Mouse (Mus musculus): ENCODE results near the gene 1500011B03Rik. TPM values are rescaled to one million over a fixed set of nuclear protein-coding genes. Genes with fewer than 3 reads are reported as not detected.

1500011B03Rik gene
- polyA plus RNA-seq, 1 experiment, result 245 TPM

GRCm38 (mm10) chr5:114773780-114774179 lies 49.5 kb downstream of the 1500011B03Rik start:
- no peak for TF ChIP-seq POLR2A (IDR thresholded peaks at IDR 0.05; ENCODE audit: extremely low read depth, insufficient read depth, low read length)
- no peak for TF ChIP-seq CTCF (IDR thresholded peaks at IDR 0.05; ENCODE audit: extremely low read depth, insufficient read depth, low read length)
- no peaks in the 10 kb centered on the region for H3K4me1 ChIP-seq (ENCODE audit: control insufficient read depth, insufficient read depth, low read length)

GRCm38 (mm10) chr5:114773211-114773710 lies 50.0 kb downstream of the 1500011B03Rik start:
- H3K4me3 ChIP-seq (ENCODE audit: insufficient read depth, low read length), result peak overlapping the region; percentile 86
- TF ChIP-seq CTCF (IDR thresholded peaks at IDR 0.05; ENCODE audit: extremely low read depth, insufficient read depth, low read length) (no peak), POLR2A (IDR thresholded peaks at IDR 0.05; ENCODE audit: extremely low read depth, insufficient read depth, low read length) (peak; percentile 77; the same call in 1 of the 2 replicates)

More at GRCm38 (mm10) chr5:114773780-114774179, 49.5 kb downstream of the 1500011B03Rik start:
- H3K4me3 ChIP-seq (ENCODE audit: insufficient read depth, low read length), result peak overlapping the region; percentile 86
- peak overlapping the region; percentile 67 for H3K27ac ChIP-seq (ENCODE audit: insufficient read depth, low read length)

GRCm38 (mm10) chr5:114772456-114773203 lies 50.6 kb downstream of the 1500011B03Rik start:
- no peak for TF ChIP-seq POLR2A (IDR thresholded peaks at IDR 0.05; ENCODE audit: extremely low read depth, insufficient read depth, low read length)
- no peak for TF ChIP-seq CTCF (IDR thresholded peaks at IDR 0.05; ENCODE audit: extremely low read depth, insufficient read depth, low read length)
- Histone ChIP-seq H3K4me3 (ENCODE audit: insufficient read depth, low read length) (peak overlapping the region; percentile 86), H3K4me1 (ENCODE audit: control insufficient read depth, insufficient read depth, low read length) (no peaks in the 10 kb centered on the region), H3K27ac (ENCODE audit: insufficient read depth, low read length) (peak overlapping the region; percentile 42; the same call in 1 of the 2 replicates)

More at GRCm38 (mm10) chr5:114773211-114773710, 50.0 kb downstream of the 1500011B03Rik start:
- 0 out of 2 replicates have a peak overlapping the region, but pooled peaks have one; percentile 32 for H3K27ac ChIP-seq (ENCODE audit: insufficient read depth, low read length)
- no peaks in the 10 kb centered on the region for H3K4me1 ChIP-seq (ENCODE audit: control insufficient read depth, insufficient read depth, low read length)

- Histone ChIP-seq H3K4me3 (ENCODE audit: insufficient read depth, low read length) (peak overlapping the region; percentile 86; the same call in 1 of the 2 replicates), H3K4me1 (ENCODE audit: control insufficient read depth, insufficient read depth, low read length) (no peaks in the 10 kb centered on the region), H3K27ac (ENCODE audit: insufficient read depth, low read length) (peak overlapping the region; percentile 42)
- TF ChIP-seq CTCF (IDR thresholded peaks at IDR 0.05; ENCODE audit: extremely low read depth, insufficient read depth, low read length) (no peak), POLR2A (IDR thresholded peaks at IDR 0.05; ENCODE audit: extremely low read depth, insufficient read depth, low read length) (no peak)
Observed at GRCm38 (mm10) chr5:114771796-114772195, 51.5 kb downstream of the 1500011B03Rik start.

- Histone ChIP-seq H3K4me3 (ENCODE audit: insufficient read depth, low read length) (no peak overlapping the region), H3K27ac (ENCODE audit: insufficient read depth, low read length) (no peak overlapping the region), H3K4me1 (ENCODE audit: control insufficient read depth, insufficient read depth, low read length) (no peaks in the 10 kb centered on the region)
- TF ChIP-seq CTCF (IDR thresholded peaks at IDR 0.05; ENCODE audit: extremely low read depth, insufficient read depth, low read length) (no peak), POLR2A (IDR thresholded peaks at IDR 0.05; ENCODE audit: extremely low read depth, insufficient read depth, low read length) (no peak)
Observed at GRCm38 (mm10) chr5:114769786-114770185, 53.5 kb downstream of the 1500011B03Rik start.

- TF ChIP-seq POLR2A (IDR thresholded peaks at IDR 0.05; ENCODE audit: extremely low read depth, insufficient read depth, low read length) (no peak), CTCF (IDR thresholded peaks at IDR 0.05; ENCODE audit: extremely low read depth, insufficient read depth, low read length) (no peak)
- H3K4me3 ChIP-seq (ENCODE audit: insufficient read depth, low read length), result no peak overlapping the region
- no peak overlapping the region for H3K27ac ChIP-seq (ENCODE audit: insufficient read depth, low read length)
- H3K4me1 ChIP-seq (ENCODE audit: control insufficient read depth, insufficient read depth, low read length), result no peaks in the 10 kb centered on the region
Observed at GRCm38 (mm10) chr5:114767185-114767584, 56.1 kb downstream of the 1500011B03Rik start.

- Histone ChIP-seq H3K4me1 (ENCODE audit: control insufficient read depth, insufficient read depth, low read length) (no peaks in the 10 kb centered on the region), H3K27ac (ENCODE audit: insufficient read depth, low read length) (no peak overlapping the region), H3K4me3 (ENCODE audit: insufficient read depth, low read length) (no peak overlapping the region)
- TF ChIP-seq POLR2A (IDR thresholded peaks at IDR 0.05; ENCODE audit: extremely low read depth, insufficient read depth, low read length) (no peak), CTCF (IDR thresholded peaks at IDR 0.05; ENCODE audit: extremely low read depth, insufficient read depth, low read length) (no peak)
Observed at GRCm38 (mm10) chr5:114766686-114767085, 56.6 kb downstream of the 1500011B03Rik start.

GRCm38 (mm10) chr5:114764812-114765735 lies 58.2 kb downstream of the 1500011B03Rik start:
- peaks cover 2% of the 10 kb centered on the region; the same call in 1 of the 2 replicates for H3K4me1 ChIP-seq (ENCODE audit: control insufficient read depth, insufficient read depth, low read length)
- no peak for TF ChIP-seq POLR2A (IDR thresholded peaks at IDR 0.05; ENCODE audit: extremely low read depth, insufficient read depth, low read length)
- TF ChIP-seq CTCF (IDR thresholded peaks at IDR 0.05; ENCODE audit: extremely low read depth, insufficient read depth, low read length), result 0 out of 2 replicates have a peak, but pooled peaks have one; percentile 6
- no peak overlapping the region for H3K4me3 ChIP-seq (ENCODE audit: insufficient read depth, low read length)
- H3K27ac ChIP-seq (ENCODE audit: insufficient read depth, low read length), result no peak overlapping the region

GRCm38 (mm10) chr5:114761980-114762379 lies 61.3 kb downstream of the 1500011B03Rik start:
- H3K27ac ChIP-seq (ENCODE audit: insufficient read depth, low read length), result no peak overlapping the region

More at GRCm38 (mm10) chr5:114761980-114762379, 61.3 kb downstream of the 1500011B03Rik start:
- no peak overlapping the region for H3K4me3 ChIP-seq (ENCODE audit: insufficient read depth, low read length)
- H3K4me1 ChIP-seq (ENCODE audit: control insufficient read depth, insufficient read depth, low read length), result peaks cover 3% of the 10 kb centered on the region; the same call in 1 of the 2 replicates
- TF ChIP-seq POLR2A (IDR thresholded peaks at IDR 0.05; ENCODE audit: extremely low read depth, insufficient read depth, low read length), result no peak
- TF ChIP-seq CTCF (IDR thresholded peaks at IDR 0.05; ENCODE audit: extremely low read depth, insufficient read depth, low read length), result no peak

Measured in cortical plate, adult 2 months (tissue).